ENCODE assay signal across 11 mouse cellular contexts in the genomic region with DNA sequence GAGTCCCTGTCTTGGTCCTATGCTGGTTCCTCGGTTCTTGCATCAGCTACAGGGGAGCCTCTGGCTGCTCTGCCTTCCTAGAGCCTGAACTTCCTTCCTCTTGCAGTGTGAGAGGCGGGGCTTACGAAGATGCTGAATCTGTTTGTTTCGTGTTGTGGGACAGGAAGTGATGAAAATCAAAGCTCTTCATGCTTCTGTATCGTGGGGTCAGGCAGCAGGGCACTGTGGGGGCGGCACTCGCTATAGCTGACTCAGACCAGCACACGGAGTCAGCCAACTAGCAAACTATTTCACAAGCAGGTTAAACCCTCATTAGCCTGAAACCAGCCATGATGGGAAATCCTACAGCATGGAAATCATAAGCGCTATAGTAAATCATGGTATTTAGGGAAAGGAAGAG.
DNase-seq lines count a peak whose midpoint lies in the region; ATAC-seq and TF ChIP-seq lines count a peak whose summit lies in the region.
"Had no signal": no experiment of that assay in that cellular context is flagged by ENCODE, and none has a peak within 500 bp of the region (broad histone marks: within the 10 kb centered on the region; RNA-seq: fewer than 3 reads in every experiment).

No protein-coding gene starts in this region.

- no peaks in the 10 kb centered on the region for H3K36me3 ChIP-seq in heart, embryonic 12.5 days
- H3K36me3 ChIP-seq in lung, embryonic 14.5 days (ENCODE audit: insufficient read depth): no peaks in the 10 kb centered on the region
- H3K36me3 ChIP-seq: forebrain, embryonic 12.5 days had no signal

- H3K4me1 ChIP-seq in heart, embryonic 12.5 days (replicated peaks): peaks cover 4% of the 10 kb centered on the region
- no peaks in the 10 kb centered on the region for H3K4me1 ChIP-seq in lung, embryonic 14.5 days (ENCODE audit: insufficient read depth)
- H3K4me1 ChIP-seq in lung, adult 2 months (ENCODE audit: control insufficient read depth, insufficient read depth, low read length): no peaks in the 10 kb centered on the region
- H3K4me1 ChIP-seq in embryonic fibroblast, embryonic 13.5 days (ENCODE audit: control insufficient read depth, insufficient read depth, low read length): peaks cover 15% of the 10 kb centered on the region
- H3K4me1 ChIP-seq: forebrain, embryonic 12.5 days had no signal

- no peak for TF ChIP-seq POLR2A in lung, adult 2 months (IDR thresholded peaks at IDR 0.05; ENCODE audit: borderline replicate concordance, extremely low read depth, low read depth, low read length)
- no peak for TF ChIP-seq POLR2A in embryonic fibroblast, embryonic 13.5 days (IDR thresholded peaks at IDR 0.05; ENCODE audit: low read depth, low read length)

- ATAC-seq in heart, embryonic 12.5 days (ENCODE audit: insufficient number of reproducible peaks, low FRiP score): no peak
- no peak for ATAC-seq in lung, embryonic 14.5 days (ENCODE audit: insufficient read depth)
- ATAC-seq: hindbrain, postnatal 0 days had no signal

- H3K9ac ChIP-seq in heart, embryonic 12.5 days: no peak overlapping the region
- no peak overlapping the region for H3K9ac ChIP-seq in lung, embryonic 14.5 days
- H3K9ac ChIP-seq: forebrain, embryonic 12.5 days had no signal

- H3K4me2 ChIP-seq in heart, embryonic 12.5 days: no peak overlapping the region
- H3K4me2 ChIP-seq in lung, embryonic 14.5 days: no peak overlapping the region
- H3K4me2 ChIP-seq: forebrain, embryonic 12.5 days had no signal

- DNase-seq in heart, adult 8-10 months (ENCODE audit: low spot score): peak; percentile 22
- DNase-seq in lung, embryonic 14.5 days: peak; percentile 37
- no peak for DNase-seq in lung, adult 2 months
- DNase-seq in lung, postnatal 4 days: peak; percentile 11 to 27
- no peak for DNase-seq in right cerebral cortex, postnatal 4 days
- DNase-seq: cerebellum, adult 11-12 months had no signal

- no peak for TF ChIP-seq CTCF in lung, embryonic 14.5 days (IDR thresholded peaks at IDR 0.05; ENCODE audit: low read depth)
- no peak for TF ChIP-seq CTCF in lung, adult 2 months (IDR thresholded peaks at IDR 0.05; ENCODE audit: insufficient read depth, low read length)
- no peak for TF ChIP-seq CTCF in embryonic fibroblast, embryonic 13.5 days (IDR thresholded peaks at IDR 0.05; ENCODE audit: borderline replicate concordance, insufficient read depth, low read length)

- WGBS in heart, embryonic 12.5 days: 70% methylated on average over 9 of the region's 9 CpGs
- WGBS in lung, embryonic 14.5 days: 66% methylated on average over 9 of the region's 9 CpGs
- 57% methylated on average over 9 of the region's 9 CpGs for WGBS in lung, adult 2 months

- H3K27ac ChIP-seq in heart, embryonic 12.5 days (ENCODE audit: poor library complexity, severe bottlenecking): no peak overlapping the region
- no peak overlapping the region for H3K27ac ChIP-seq in lung, embryonic 14.5 days (ENCODE audit: low read depth)
- peak overlapping the region; percentile 8; the same call in 1 of the 2 replicates for H3K27ac ChIP-seq in embryonic fibroblast, embryonic 13.5 days (ENCODE audit: insufficient read depth, low read length)
- H3K27ac ChIP-seq: forebrain, embryonic 12.5 days; hindbrain, postnatal 0 days; macrophage had no signal

- no peak overlapping the region for H3K4me3 ChIP-seq in heart, embryonic 12.5 days
- no peak overlapping the region for H3K4me3 ChIP-seq in lung, embryonic 14.5 days (ENCODE audit: low read depth, low read length)
- no peak overlapping the region for H3K4me3 ChIP-seq in lung, adult 2 months (replicated peaks; ENCODE audit: extremely low read depth, low read depth, low read length)
- no peak overlapping the region for H3K4me3 ChIP-seq in embryonic fibroblast, embryonic 13.5 days (ENCODE audit: insufficient read depth, low read length)
- H3K4me3 ChIP-seq: forebrain, embryonic 12.5 days had no signal

- H3K27me3 ChIP-seq in heart, embryonic 12.5 days (replicated peaks): no peaks in the 10 kb centered on the region
- H3K27me3 ChIP-seq in lung, embryonic 14.5 days (ENCODE audit: insufficient read depth, low read length): no peaks in the 10 kb centered on the region
- H3K27me3 ChIP-seq: forebrain, embryonic 12.5 days had no signal

- H3K9me3 ChIP-seq in heart, embryonic 12.5 days (replicated peaks): no peaks in the 10 kb centered on the region
- no peaks in the 10 kb centered on the region for H3K9me3 ChIP-seq in lung, embryonic 14.5 days (ENCODE audit: low read depth, low read length)
- H3K9me3 ChIP-seq: forebrain, embryonic 12.5 days had no signal

Comparison
In these comparisons a context has a peak if more than half of its experiments do, and no peak if none do; other contexts are left out.
1. DNase-seq: peak in heart, adult 8-10 months (single experiment), lung, embryonic 14.5 days (single experiment) and lung, postnatal 4 days (2 of 2); none in lung, adult 2 months (single experiment) and right cerebral cortex, postnatal 4 days (single experiment).